Mouse (Mus musculus) forebrain, embryonic 11.5 days (tissue): ENCODE results near the gene Phc3. TPM values are rescaled to one million over a fixed set of nuclear protein-coding genes. Genes with fewer than 3 reads are reported as not detected.

ENCODE experiments used
- ATAC-seq: fragments of 200-750 bp; cut with Nextera tagmentation; replicated peaks from 2 replicates; pipeline ENCODE4 v1.8.0; 2017; ENCODE audit warnings: moderate TSS enrichment; ENCODE audit not compliant: low FRiP score
- DNase-seq: peaks from one replicate; pipeline ENCODE4 v3.0.0-alpha.2; 2017; ENCODE audit warnings: low spot score
- H3K27ac ChIP-seq: fragments of 300-500 bp; sonication (generic); 2 replicates; pipeline ENCODE4 v1.5.1; 2014; ENCODE audit warnings: low read depth, low read length
- H3K27me3 ChIP-seq: fragments of 300-500 bp; sonication (generic); 2 replicates; pipeline ENCODE4 v1.6.1; 2014; ENCODE audit warnings: mild to moderate bottlenecking, low read length, mixed read lengths; ENCODE audit not compliant: control insufficient read depth, insufficient read depth
- H3K36me3 ChIP-seq: fragments of 300-500 bp; sonication (generic); 2 replicates; pipeline ENCODE4 v1.6.1; 2014; ENCODE audit warnings: mild to moderate bottlenecking, low read length, moderate library complexity, mixed read lengths; ENCODE audit not compliant: control insufficient read depth, insufficient read depth
- H3K4me1 ChIP-seq: fragments of 300-500 bp; sonication (generic); replicated peaks from 2 replicates; pipeline ENCODE4 v1.6.1; 2014; ENCODE audit warnings: low read length, mixed read lengths; ENCODE audit not compliant: control insufficient read depth, insufficient read depth
- H3K4me2 ChIP-seq: fragments of 300-500 bp; sonication (generic); 2 replicates; pipeline ENCODE4 v1.6.1; 2014; ENCODE audit warnings: low read depth, mild to moderate bottlenecking, low read length, moderate library complexity, mixed read lengths; ENCODE audit not compliant: severe bottlenecking
- H3K4me3 ChIP-seq: fragments of 300-500 bp; sonication (generic); 2 replicates; pipeline ENCODE4 v1.5.1; 2014; ENCODE audit warnings: low read depth, low read length
- H3K9ac ChIP-seq: fragments of 300-500 bp; sonication (generic); 2 replicates; pipeline ENCODE4 v1.6.1; 2014; ENCODE audit warnings: low read length
- H3K9me3 ChIP-seq: fragments of 300-500 bp; sonication (generic); 2 replicates; pipeline ENCODE4 v1.6.1; 2016; ENCODE audit warnings: low read length, mixed read lengths; ENCODE audit not compliant: control insufficient read depth
- WGBS: fragments of 180-500 bp; shearing (Covaris S2); extraction: QIAGEN DNeasy Blood & Tissue Kit; methylation state at CpG from one replicate; pipeline ENCODE4 v1.1.7; 2014; 5-methylcytosine and 5-hydroxymethylcytosine counted together
- polyA plus RNA-seq: library from polyadenylated mRNA; unstranded; fragments of >200 nt; fragmentation: Nextera tagmentation; extraction: Ambion mirVana; gene quantifications from 2 replicates; pipeline ENCODE4 v1.2.1, GENCODE M21; 2014

Gene Phc3
- polyA plus RNA-seq, 1 experiment from 2014 or later = 7.4 TPM

DNA sequence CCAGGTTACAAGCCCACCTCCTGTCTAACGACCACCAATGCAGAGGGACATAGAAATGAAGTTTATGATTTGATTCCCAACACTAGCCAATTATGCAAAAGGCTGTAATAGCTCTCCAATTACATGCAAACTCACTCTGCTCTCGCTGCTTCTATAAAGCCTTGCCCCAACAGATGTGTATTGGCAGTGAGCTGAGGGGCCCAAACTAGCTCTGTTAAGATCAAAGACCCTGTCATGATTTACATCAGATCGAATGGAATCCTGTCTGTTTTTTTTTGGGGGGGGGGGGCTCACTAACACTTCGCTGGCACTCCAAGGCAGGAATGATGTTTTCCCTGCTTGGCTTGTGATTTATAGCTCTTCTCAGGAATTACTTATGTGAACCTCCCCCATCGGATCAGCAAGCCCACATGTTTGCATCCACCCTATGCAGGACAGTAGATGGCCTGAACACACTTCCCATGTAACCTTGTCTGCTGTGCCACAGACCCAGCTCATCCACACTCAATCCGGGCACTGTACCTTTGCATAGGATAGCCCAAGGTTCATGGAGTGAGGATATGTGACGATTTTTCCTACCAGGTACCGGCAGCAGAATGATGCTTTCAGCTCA lies 13.8 kb upstream of the Phc3 start:
- no peaks in the 10 kb centered on the region for H3K4me1 ChIP-seq
- no peaks in the 10 kb centered on the region for H3K36me3 ChIP-seq
- no peaks in the 10 kb centered on the region for H3K9me3 ChIP-seq
- H3K4me2 ChIP-seq = no peak overlapping the region
- H3K9ac ChIP-seq = no peak overlapping the region
- ATAC-seq (no peak), DNase-seq (no peak)
- no peak overlapping the region for H3K27ac ChIP-seq
- H3K4me3 ChIP-seq = no peak overlapping the region
- H3K27me3 ChIP-seq = no peaks in the 10 kb centered on the region
- WGBS = 67% methylated on average over 8 of the region's 8 CpGs

DNA sequence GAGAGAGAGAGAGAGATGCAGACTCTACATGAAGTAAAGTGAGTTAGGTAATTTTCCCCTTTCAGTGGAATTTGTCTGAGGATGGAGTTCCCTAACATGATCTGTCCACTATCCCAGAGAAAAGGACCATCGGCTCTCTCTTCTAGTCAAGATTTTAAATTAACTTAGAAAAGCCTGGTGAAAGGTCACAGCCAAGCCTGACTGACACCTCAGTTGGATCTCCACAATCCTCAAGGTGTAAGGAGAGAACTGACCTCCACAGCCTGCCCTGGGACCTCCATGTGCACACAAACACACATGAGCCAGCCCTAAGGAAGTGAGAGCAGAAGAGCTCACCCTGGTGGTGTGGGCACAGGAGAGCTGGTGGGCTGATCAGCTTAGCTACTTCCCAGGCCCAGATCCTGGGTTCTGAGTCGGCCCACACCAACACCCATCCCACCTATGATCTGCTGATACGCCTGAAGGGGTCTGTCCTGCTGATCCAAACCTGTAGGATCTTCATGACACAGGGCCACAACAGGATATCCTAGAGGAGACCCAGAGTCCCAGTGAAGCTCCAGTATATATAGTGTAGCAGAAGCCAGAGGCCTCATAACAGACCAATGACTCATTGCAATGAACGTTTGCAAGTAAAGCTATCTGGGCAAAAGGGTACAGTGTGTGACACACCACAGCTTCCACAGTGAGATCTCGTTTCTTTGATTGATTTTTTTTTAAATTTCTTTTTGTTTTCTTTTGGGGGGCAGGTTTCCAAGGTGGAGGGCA lies 12.6 kb upstream of the Phc3 start:
- H3K9me3 ChIP-seq = no peaks in the 10 kb centered on the region
- H3K36me3 ChIP-seq = no peaks in the 10 kb centered on the region
- WGBS = 79% methylated on average over 5 of the region's 5 CpGs
- H3K9ac ChIP-seq = no peak overlapping the region
- no peak overlapping the region for H3K27ac ChIP-seq
- H3K4me1 ChIP-seq = no peaks in the 10 kb centered on the region
- no peak overlapping the region for H3K4me2 ChIP-seq
- no peak overlapping the region for H3K4me3 ChIP-seq
- no peak for ATAC-seq
- no peak for DNase-seq
- H3K27me3 ChIP-seq = no peaks in the 10 kb centered on the region

DNA sequence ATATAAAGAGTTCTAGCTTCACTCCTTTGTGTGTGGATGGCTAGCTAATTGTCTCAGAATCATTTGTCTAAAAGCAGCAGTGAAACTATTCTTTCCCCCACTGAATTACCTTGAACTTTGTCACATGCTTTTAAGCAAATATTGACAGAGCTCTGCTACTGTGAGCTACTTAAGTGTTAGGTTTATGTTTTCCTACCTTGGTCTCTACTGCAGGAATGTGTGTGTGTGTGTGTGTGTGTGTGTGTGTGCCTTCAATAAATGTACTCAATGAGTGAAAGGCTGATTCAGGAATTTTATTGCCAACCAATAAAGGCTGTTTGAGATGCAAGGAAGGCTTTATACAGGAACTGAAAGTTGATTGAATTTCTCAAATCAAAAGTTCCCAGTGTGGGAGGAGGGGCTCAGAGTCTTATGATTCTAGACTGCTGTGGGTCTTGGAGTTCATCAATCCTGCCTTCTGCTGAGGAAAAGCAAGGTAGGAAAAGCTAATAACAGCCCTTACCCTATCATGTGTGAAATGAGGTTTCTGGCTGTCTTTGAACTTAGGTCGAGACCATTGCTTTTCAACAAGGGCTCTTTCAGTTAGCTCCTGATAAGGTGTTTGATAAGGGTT lies 7.9 kb upstream of the Phc3 start:
- no peaks in the 10 kb centered on the region for H3K4me1 ChIP-seq
- WGBS = 58% methylated on average over 1 of the region's 1 CpGs
- no peak overlapping the region for H3K27ac ChIP-seq
- H3K27me3 ChIP-seq = no peaks in the 10 kb centered on the region
- no peak for DNase-seq
- H3K4me2 ChIP-seq = no peak overlapping the region
- H3K9ac ChIP-seq = no peak overlapping the region
- no peak overlapping the region for H3K4me3 ChIP-seq
- H3K9me3 ChIP-seq = no peaks in the 10 kb centered on the region
- no peaks in the 10 kb centered on the region for H3K36me3 ChIP-seq
- no peak for ATAC-seq

DNA sequence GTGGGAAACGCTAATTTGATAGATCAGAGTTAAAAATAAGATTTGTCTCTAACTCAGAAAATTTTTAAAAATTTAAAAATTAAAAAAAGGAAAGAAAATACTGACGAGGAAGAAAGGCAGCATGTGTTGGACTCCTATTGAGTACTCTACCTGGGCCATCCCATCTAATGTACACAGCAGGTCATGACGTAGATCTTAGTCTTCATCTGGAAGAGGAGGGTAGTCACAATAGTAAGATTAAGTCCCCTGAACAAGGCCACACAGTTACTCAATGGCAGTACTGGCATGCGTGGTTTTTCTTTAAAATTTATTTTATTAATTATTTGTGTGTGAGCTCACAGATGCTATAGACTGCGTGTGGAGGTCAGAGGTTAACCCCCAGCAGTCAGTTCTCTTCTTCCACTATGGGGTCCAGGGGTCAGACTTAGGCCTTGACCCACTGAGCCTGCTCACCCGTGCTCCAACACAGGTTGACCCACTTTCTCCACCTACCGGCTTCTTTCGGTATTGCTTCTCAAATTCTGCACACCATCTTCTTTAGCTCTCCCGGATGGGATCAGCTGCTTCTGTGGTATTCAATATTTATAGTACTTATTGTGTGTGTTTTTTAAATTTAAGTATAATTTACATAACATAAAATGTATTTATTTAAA lies 6.0 kb upstream of the Phc3 start:
- DNase-seq (peak; percentile 77), ATAC-seq (peak; percentile 71)
- H3K9me3 ChIP-seq = no peaks in the 10 kb centered on the region
- H3K36me3 ChIP-seq = no peaks in the 10 kb centered on the region
- H3K4me3 ChIP-seq = no peak overlapping the region
- H3K27me3 ChIP-seq = no peaks in the 10 kb centered on the region
- no peaks in the 10 kb centered on the region for H3K4me1 ChIP-seq
- H3K27ac ChIP-seq = no peak overlapping the region
- WGBS = 40% methylated on average over 9 of the region's 9 CpGs
- H3K4me2 ChIP-seq = no peak overlapping the region
- no peak overlapping the region for H3K9ac ChIP-seq

DNA sequence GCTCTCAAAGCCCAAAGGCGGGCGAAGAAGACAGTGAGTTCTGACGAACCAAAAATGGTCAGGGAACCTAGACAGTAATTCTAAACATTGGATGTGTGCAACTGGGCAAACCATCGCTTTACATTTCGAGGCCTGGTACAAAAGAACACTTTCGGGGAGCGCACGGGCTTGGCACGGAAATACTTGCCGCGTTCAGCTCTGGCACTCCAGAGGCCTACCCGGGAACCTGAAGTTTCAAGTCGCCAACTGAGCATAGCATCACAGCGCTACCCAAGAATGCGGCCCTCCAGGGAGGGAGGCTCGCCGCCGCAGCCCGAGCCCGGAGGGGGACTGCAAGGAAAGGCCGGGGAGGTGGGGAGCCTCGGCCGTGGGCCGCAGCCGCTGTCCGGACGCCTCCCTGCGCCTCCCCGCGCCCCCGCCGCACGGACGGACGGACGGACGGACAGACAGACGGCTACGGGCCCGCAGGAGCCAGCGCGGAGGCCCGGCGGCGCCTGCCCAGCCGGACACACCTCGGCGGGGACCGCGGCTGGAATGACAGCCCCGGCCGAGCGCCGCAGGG lies 603 bp downstream of the Phc3 start:
- no peaks in the 10 kb centered on the region for H3K27me3 ChIP-seq
- H3K36me3 ChIP-seq = peaks cover 4% of the 10 kb centered on the region; the same call in 1 of the 2 replicates
- no peaks in the 10 kb centered on the region; the same call in 1 of the 2 replicates for H3K4me1 ChIP-seq
- H3K4me2 ChIP-seq = peak overlapping the region; percentile 76
- H3K9me3 ChIP-seq = no peaks in the 10 kb centered on the region
- 1% methylated on average over 50 of the region's 54 CpGs for WGBS
- peak overlapping the region; percentile 87 for H3K9ac ChIP-seq
- ATAC-seq (peak; percentile 65), DNase-seq (peak; percentile 78)
- peak overlapping the region; percentile 97 for H3K4me3 ChIP-seq
- H3K27ac ChIP-seq = peak overlapping the region; percentile 66; the same call in 1 of the 2 replicates

DNA sequence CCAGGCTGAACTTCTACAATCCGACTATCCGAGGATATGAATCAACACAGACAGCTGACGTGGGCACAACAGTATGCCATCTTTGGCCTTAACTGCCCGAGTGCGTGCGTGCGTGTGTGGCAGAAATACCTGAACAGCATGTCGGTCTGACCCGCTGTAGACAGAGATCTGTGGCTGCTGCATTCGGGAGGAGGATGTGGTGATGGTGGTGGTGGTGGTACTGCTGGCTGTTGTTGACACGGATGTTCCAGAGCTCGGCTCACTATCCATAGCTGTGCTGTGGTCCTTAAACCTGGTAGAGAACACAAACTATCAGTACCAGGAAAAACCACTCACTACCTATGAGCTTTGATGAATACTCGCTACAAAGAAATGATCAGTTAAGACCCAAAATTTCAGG lies 3.6 kb downstream of the Phc3 start:
- Histone ChIP-seq H3K9ac (no peak overlapping the region), H3K27ac (no peak overlapping the region), H3K36me3 (peaks cover 12% of the 10 kb centered on the region; the same call in 1 of the 2 replicates), H3K9me3 (no peaks in the 10 kb centered on the region), H3K4me2 (no peak overlapping the region), H3K27me3 (no peaks in the 10 kb centered on the region), H3K4me1 (no peaks in the 10 kb centered on the region; the same call in 1 of the 2 replicates), H3K4me3 (no peak overlapping the region)
- DNase-seq = no peak
- 93% methylated on average over 13 of the region's 13 CpGs for WGBS
- no peak for ATAC-seq

DNA sequence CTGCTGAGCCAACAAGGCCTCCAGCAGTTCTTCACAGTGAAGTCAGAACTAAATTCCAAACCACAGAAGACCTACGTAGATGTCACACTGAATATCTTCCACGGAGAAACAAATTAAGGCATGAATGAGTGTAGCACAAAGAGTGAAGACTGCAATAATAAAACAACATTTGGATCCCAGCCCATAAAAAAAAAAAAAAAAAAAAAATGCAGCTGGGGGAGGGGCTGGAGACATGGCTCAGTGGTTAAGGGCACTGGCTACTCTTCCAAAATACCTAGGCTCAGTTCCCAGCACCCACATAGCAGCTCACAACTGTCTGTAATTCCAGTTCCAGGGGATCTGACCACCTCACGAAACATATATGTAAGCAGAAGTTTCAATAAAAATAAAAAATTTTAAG lies 5.0 kb downstream of the Phc3 start:
- DNase-seq = no peak
- Histone ChIP-seq H3K9ac (no peak overlapping the region), H3K36me3 (peaks cover 12% of the 10 kb centered on the region; the same call in 1 of the 2 replicates), H3K4me3 (no peak overlapping the region), H3K9me3 (no peaks in the 10 kb centered on the region), H3K4me1 (no peaks in the 10 kb centered on the region; the same call in 1 of the 2 replicates), H3K27ac (no peak overlapping the region), H3K27me3 (no peaks in the 10 kb centered on the region), H3K4me2 (no peak overlapping the region)
- 94% methylated on average over 3 of the region's 3 CpGs for WGBS
- ATAC-seq = no peak

DNA sequence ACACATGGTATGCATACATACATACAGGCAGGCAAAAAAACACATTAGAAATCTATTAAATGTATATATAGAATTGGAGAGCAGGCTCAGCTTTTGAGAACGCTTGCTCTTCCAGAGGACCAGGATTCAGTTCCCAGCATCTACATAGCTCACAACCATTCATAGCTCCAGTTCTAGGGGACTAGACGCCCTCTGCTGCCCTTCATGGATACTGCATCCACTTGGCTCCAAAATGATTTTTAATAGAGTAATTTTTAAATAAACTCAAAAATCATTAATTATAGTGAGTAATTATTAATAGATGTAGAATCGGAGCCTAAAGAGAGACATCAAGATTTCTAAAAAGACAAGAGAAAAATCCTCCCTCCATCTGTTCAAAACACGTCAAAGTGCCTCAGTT lies 6.1 kb downstream of the Phc3 start:
- Histone ChIP-seq H3K27me3 (no peaks in the 10 kb centered on the region), H3K4me3 (no peak overlapping the region), H3K9ac (no peak overlapping the region), H3K36me3 (peaks cover 12% of the 10 kb centered on the region; the same call in 1 of the 2 replicates), H3K4me2 (no peak overlapping the region), H3K27ac (no peak overlapping the region), H3K4me1 (no peaks in the 10 kb centered on the region; the same call in 1 of the 2 replicates), H3K9me3 (no peaks in the 10 kb centered on the region)
- 95% methylated on average over 4 of the region's 4 CpGs for WGBS
- ATAC-seq (no peak), DNase-seq (no peak)
